Mouse (Mus musculus): ENCODE data around the gene Tex9.

Tex9 gene

DNA sequence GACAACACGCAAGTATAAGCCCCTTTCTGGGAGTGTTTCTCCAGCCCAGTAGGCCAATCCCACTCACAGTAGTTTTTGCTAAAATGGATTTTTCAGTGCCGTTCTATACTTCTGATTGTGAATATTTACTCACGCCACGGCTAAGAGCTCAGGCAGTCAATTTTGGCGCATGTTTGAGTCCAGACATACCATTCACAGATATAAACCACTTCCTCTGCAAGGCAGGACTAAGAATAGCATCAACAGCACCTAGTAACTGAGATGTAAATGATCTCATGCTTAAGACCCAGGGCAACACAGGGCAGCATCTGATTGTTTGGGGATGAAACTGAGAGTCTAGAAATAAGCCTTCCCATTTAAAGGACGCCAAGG lies at the start of gene Tex9:
Tex9 (minus strand) TSS at position 19 of the 372 bp plus-strand sequence.
- no peak for DNase-seq (ENCODE audit: inconsistent age in 2 of 2, low spot score in 1 of 2)

- no peak for DNase-seq (ENCODE audit: inconsistent age in 2 of 2, low spot score in 1 of 2)
Measured at GRCm38 (mm10) chr9:72537086-72537485, 45.1 kb upstream of the Tex9 start.

GRCm38 (mm10) chr9:72535394-72535793 lies 43.4 kb upstream of the Tex9 start:
- no peak for DNase-seq (ENCODE audit: inconsistent age in 2 of 2, low spot score in 1 of 2)

GRCm38 (mm10) chr9:72534985-72535384 lies 43.0 kb upstream of the Tex9 start:
- DNase-seq (ENCODE audit: inconsistent age in 2 of 2, low spot score in 1 of 2), result no peak

GRCm38 (mm10) chr9:72533089-72533415 lies 41.0 kb upstream of the Tex9 start:
- DNase-seq (ENCODE audit: inconsistent age in 2 of 2, low spot score in 1 of 2), result no peak

DNA sequence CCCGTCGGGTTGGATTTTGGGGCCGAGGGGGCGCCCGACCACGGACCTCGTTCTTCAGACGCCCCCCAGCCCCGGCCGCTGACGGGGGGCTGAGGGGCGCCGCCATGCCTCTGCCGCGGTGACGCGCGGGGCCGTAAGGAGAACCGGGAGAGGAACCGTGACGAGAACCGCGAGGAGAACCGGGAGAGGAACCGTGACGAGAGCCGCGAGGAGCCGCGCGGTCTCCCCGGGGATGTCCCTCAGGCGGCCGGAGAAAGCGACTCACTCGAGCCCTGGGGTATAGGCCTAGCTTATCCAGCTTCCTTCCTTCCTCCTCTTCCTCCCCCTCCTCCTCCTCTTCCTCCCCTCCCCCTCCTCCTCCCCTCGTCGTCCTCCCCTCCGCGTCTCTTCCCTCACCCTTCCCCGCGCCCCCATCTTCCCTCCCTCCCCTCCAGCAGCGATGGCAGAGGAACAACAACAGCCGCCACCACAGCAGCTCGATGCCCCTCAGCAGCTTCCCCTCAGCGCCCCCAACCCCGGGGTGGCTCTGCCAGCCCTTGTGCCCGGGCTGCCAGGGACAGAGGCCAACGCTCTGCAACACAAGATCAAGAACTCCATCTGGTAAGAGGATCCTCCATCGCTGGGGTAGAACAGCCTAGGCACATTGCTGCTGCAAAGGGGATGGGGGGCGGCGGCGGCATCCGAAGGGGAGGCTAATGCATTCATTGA lies 40.5 kb upstream of the Tex9 start:
- DNase-seq (ENCODE audit: inconsistent age in 2 of 2, low spot score in 1 of 2), result peak; percentile 59 to 86

GRCm38 (mm10) chr9:72531996-72532380 lies 40.0 kb upstream of the Tex9 start, which contains the start of gene Rfx7:
TSS of gene Rfx7 (plus strand) at chr9:72532240.
- peak; percentile 86 to 92 for DNase-seq (ENCODE audit: inconsistent age in 2 of 2, low spot score in 1 of 2)

- peak; percentile 90 to 95 for DNase-seq (ENCODE audit: inconsistent age in 2 of 2, low spot score in 1 of 2)
Measured at GRCm38 (mm10) chr9:72531291-72531995, 39.4 kb upstream of the Tex9 start.

DNA sequence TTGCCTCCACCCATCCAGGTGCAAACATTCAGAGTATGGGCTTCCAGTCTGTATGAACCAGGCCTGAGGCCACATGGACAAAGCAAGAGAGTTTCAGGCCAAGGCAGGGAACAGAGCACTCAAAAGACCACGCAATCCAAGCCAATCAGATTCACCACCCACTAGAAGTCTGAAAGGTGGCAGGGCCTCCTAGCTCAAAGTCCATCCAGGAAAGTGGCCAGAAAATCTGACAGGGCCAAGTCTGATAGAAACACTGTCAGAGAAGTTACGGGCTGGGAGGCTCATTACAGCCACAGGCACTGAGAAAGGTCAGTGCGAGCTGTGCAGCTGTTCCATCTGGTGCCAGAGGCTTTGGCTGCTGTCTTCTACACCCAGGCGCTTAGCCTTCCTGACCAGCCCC lies 38.8 kb upstream of the Tex9 start:
- no peak for DNase-seq (ENCODE audit: inconsistent age in 2 of 2, low spot score in 1 of 2)

GRCm38 (mm10) chr9:72530237-72530636 lies 38.2 kb upstream of the Tex9 start:
- DNase-seq (ENCODE audit: inconsistent age in 2 of 2, low spot score in 1 of 2), result peak; percentile 85 to 95

GRCm38 (mm10) chr9:72526091-72526490 lies 34.1 kb upstream of the Tex9 start:
- DNase-seq (ENCODE audit: inconsistent age in 2 of 2, low spot score in 1 of 2), result no peak

DNA sequence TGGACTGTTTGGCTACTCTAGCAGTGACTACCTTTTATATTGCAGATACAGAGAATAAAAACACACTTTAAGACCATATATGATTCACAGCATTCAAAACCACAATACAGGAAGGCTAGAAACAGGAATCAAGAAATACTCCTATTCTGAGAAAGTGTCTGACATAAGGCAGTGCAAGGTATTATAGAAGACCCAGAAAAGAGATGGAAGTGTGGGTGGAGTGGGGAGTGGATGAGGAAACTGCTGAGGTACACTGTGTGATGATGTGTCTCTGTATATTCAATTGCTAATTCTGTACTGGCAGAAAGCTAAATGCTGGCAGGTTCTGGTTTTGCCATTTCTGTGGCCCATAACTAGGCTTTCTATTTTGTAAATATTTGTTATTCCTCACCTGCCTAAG lies 28.8 kb upstream of the Tex9 start:
- DNase-seq (ENCODE audit: inconsistent age in 2 of 2, low spot score in 1 of 2), result no peak

- DNase-seq (ENCODE audit: inconsistent age in 2 of 2, low spot score in 1 of 2), result no peak
Measured at GRCm38 (mm10) chr9:72519246-72519645, 27.2 kb upstream of the Tex9 start.

GRCm38 (mm10) chr9:72515366-72515765 lies 23.4 kb upstream of the Tex9 start:
- no peak for DNase-seq (ENCODE audit: inconsistent age in 2 of 2, low spot score in 1 of 2)

GRCm38 (mm10) chr9:72512229-72512981 lies 20.4 kb upstream of the Tex9 start:
- no peak for DNase-seq (ENCODE audit: inconsistent age in 2 of 2, low spot score in 1 of 2)

DNA sequence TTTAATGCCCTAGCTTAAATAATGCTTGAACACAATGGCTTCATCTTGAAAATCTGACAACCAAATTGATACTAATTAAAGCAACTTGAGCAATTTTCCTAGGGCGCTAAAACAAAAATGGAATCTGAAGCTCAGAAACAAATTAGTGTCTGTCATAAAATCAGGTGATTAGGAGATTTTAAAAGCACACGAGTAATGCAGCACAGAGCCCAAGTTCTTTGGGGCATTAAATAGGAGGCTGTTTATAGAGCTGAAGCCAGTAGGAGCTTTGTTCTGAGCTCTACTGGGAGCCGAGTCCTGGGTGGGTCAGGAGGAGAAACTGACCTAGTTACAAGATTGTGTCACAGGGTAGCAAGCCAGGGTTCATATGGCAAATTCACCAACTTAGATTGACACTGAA lies 5.2 kb upstream of the Tex9 start:
- no peak for DNase-seq (ENCODE audit: inconsistent age in 2 of 2, low spot score in 1 of 2)

DNA sequence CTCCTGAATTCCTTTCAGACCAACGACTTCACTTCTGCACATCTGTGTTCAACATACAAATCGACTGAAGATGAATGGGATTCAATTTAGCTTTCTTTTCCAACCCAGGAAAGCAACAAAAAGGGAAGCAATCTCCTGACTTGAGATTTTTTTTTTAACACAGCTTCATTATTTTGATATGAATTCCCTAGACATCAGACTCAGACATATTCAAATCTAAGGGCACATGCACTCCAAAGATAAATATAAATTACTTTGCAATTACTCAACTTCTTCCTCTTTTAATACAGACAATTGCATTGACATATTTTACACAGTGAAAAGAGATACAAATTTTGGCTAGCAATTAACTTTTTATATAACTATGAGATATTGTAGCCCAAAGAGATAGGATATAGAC lies 4.7 kb upstream of the Tex9 start:
- DNase-seq (ENCODE audit: inconsistent age in 2 of 2, low spot score in 1 of 2), result no peak

- DNase-seq (ENCODE audit: inconsistent age in 2 of 2, low spot score in 1 of 2), result no peak
Measured at GRCm38 (mm10) chr9:72493984-72494685, 2.1 kb upstream of the Tex9 start.

DNA sequence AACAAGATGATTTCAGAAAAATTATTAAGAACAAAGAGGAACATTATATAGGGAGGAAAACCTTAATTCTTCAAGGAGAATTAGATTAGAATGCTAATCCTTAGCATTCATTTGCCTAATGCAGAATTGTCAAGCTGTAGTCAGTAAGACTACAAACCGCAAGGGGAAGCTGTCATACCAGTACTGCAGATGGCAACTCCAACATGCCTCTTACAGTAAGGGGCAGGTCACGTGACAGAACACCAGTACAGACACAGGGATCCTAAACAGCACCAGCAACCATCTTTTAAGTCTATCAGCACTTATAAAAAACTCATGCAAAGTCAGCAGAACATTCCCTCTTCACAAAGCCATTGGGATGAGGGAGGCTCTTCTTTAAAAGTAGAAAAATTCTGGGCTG lies 1.5 kb upstream of the Tex9 start:
- DNase-seq (ENCODE audit: inconsistent age in 2 of 2, low spot score in 1 of 2), result no peak

GRCm38 (mm10) chr9:72491559-72492193 lies 336 bp downstream of the Tex9 start:
- peak; percentile 91 to 97 for DNase-seq (ENCODE audit: inconsistent age in 2 of 2, low spot score in 1 of 2)

DNA sequence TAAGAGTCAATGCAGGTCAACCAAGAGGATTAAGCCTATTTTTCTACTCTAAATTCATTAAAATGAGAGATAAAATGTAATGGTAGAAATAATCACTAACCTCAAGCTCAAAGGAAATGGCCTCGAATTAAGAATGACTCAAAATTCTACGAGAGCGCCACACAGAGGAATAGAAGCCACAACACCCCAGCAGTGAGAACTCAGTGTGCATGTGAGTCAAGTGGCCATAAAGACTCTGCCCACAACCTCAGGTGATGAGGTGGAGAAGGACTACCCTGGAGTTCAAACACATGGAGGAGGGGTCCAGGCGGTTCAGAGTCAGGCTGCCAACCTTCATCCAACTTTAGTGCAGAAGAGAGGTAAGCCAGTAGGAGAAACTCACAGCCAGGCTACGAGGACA lies 2.9 kb downstream of the Tex9 start:
- no peak for DNase-seq (ENCODE audit: inconsistent age in 2 of 2, low spot score in 1 of 2)
